Mouse (Mus musculus): ENCODE measurements around the gene St6galnac5.

GRCm38 (mm10) chr3:152913625-152914024, 68.4 kb downstream of the St6galnac5 start:
- TF ChIP-seq CTCF (IDR thresholded peaks at IDR 0.05; ENCODE audit: extremely low read depth, insufficient read length, insufficient replicate concordance, low read depth, low read length) (no peak), POLR2A (IDR thresholded peaks at IDR 0.05; ENCODE audit: low read depth, low read length) (no peak)

Measured in small intestine, adult 2 months (tissue).